ENCODE assay signal across 8 mouse cellular contexts in the genomic region with DNA sequence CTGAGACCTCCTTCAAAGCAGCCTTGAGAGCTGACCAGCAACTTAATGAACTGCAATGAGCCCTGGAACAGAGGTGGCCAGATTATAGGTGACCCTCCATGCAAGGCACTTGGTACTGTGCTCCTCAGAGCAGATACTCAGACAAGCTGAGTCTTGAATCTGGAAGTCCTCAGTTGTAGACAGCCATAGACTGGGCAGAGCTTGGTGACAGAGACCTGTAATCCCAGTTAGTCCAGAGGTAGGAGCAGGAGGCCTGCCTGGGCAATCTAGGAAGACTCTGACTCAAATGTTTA.
DNase-seq lines count a peak whose midpoint lies in the region; ATAC-seq and TF ChIP-seq lines count a peak whose summit lies in the region.

No protein-coding gene starts in this region.

- intact Hi-C loops in gastrocnemius, adult 2 months (cut with DNase I) = loop anchor here (5.0 to 10.0 kb wide), 3 partner anchors 86 to 111 kb away; no protein-coding TSS in a partner anchor

- H3K27ac ChIP-seq in gastrocnemius, adult 2 months = peak overlapping the region; percentile 89
- no peak overlapping the region for H3K27ac ChIP-seq in neural tube, embryonic 11.5 days (ENCODE audit: low read depth, low read length)
- H3K27ac ChIP-seq in limb, embryonic 12.5 days = peak overlapping the region; percentile 85
- H3K27ac ChIP-seq in stomach, postnatal 0 days (replicated peaks) = peak overlapping the region; percentile 94

- H3K4me3 ChIP-seq in gastrocnemius, adult 2 months = peak overlapping the region; percentile 72
- H3K4me3 ChIP-seq in neural tube, embryonic 11.5 days (ENCODE audit: low read depth, low read length) = peak overlapping the region; percentile 26
- H3K4me3 ChIP-seq in limb, embryonic 12.5 days (replicated peaks) = peak overlapping the region; percentile 46
- H3K4me3 ChIP-seq in stomach, postnatal 0 days (ENCODE audit: low read depth, low read length) = peak overlapping the region; percentile 50

- peak overlapping the region; percentile 63 for H3K4me2 ChIP-seq in neural tube, embryonic 11.5 days (ENCODE audit: low read depth)
- H3K4me2 ChIP-seq in limb, embryonic 12.5 days = peak overlapping the region; percentile 83
- H3K4me2 ChIP-seq in stomach, postnatal 0 days (replicated peaks; ENCODE audit: low read depth) = peak overlapping the region; percentile 72

- H3K27me3 ChIP-seq in neural tube, embryonic 11.5 days (ENCODE audit: control insufficient read depth, insufficient read depth, low read length) = no peaks in the 10 kb centered on the region
- H3K27me3 ChIP-seq in limb, embryonic 12.5 days = no peaks in the 10 kb centered on the region
- H3K27me3 ChIP-seq in stomach, postnatal 0 days (ENCODE audit: control insufficient read depth, insufficient read depth, low read length) = no peaks in the 10 kb centered on the region

- no peaks in the 10 kb centered on the region for H3K36me3 ChIP-seq in neural tube, embryonic 11.5 days (ENCODE audit: control insufficient read depth, insufficient read depth, low read length)
- H3K36me3 ChIP-seq in limb, embryonic 12.5 days = no peaks in the 10 kb centered on the region
- H3K36me3 ChIP-seq in stomach, postnatal 0 days (ENCODE audit: control insufficient read depth, insufficient read depth, low read length) = no peaks in the 10 kb centered on the region

- no peak for TF ChIP-seq CTCF in gastrocnemius, adult 2 months (IDR thresholded peaks at IDR 0.05)
- no peak for TF ChIP-seq CTCF in stomach, postnatal 0 days (IDR thresholded peaks at IDR 0.05; ENCODE audit: low read depth)

- no peak overlapping the region for H3K9ac ChIP-seq in neural tube, embryonic 11.5 days (ENCODE audit: low read length)
- H3K9ac ChIP-seq in limb, embryonic 12.5 days (replicated peaks) = no peak overlapping the region; the same call in 1 of the 2 replicates
- peak overlapping the region; percentile 69; the same call in 1 of the 2 replicates for H3K9ac ChIP-seq in stomach, postnatal 0 days (ENCODE audit: low read length)

- ATAC-seq in neural tube, embryonic 11.5 days (ENCODE audit: insufficient read depth, low FRiP score, low TSS enrichment) = peak; percentile 48; the same call in 1 of the 2 replicates
- peak; percentile 73; the same call in 1 of the 2 replicates for ATAC-seq in limb, embryonic 12.5 days (ENCODE audit: insufficient number of reproducible peaks, insufficient read depth, low FRiP score, low TSS enrichment, low read depth)
- peak; percentile 36 for ATAC-seq in stomach, postnatal 0 days (ENCODE audit: low FRiP score, low TSS enrichment)

- no peak for TF ChIP-seq EP300 in stomach, postnatal 0 days (optimal IDR thresholded peaks at IDR 0.05)

- no peak for DNase-seq in gastrocnemius, adult 2 months
- no peak for DNase-seq in gastrocnemius, adult 18-20 months (ENCODE audit: low spot score)
- DNase-seq in neural tube, embryonic 11.5 days (ENCODE audit: low spot score) = peak; percentile 27
- no peak for DNase-seq in neural tube, embryonic 10.5 days (ENCODE audit: extremely low spot score, low spot score)
- no peak for DNase-seq in stomach, postnatal 0 days (ENCODE audit: low spot score)
- DNase-seq in cerebellum, postnatal 36 days = no peak
- no peak for DNase-seq in B cell, adult 2 months

- H3K9me3 ChIP-seq in neural tube, embryonic 11.5 days (ENCODE audit: control insufficient read depth, low read length) = no peaks in the 10 kb centered on the region
- no peaks in the 10 kb centered on the region for H3K9me3 ChIP-seq in limb, embryonic 12.5 days
- H3K9me3 ChIP-seq in stomach, postnatal 0 days (ENCODE audit: control insufficient read depth, low read length) = no peaks in the 10 kb centered on the region

- H3K4me1 ChIP-seq in neural tube, embryonic 11.5 days (ENCODE audit: control insufficient read depth, insufficient read depth, low read length) = peaks cover 3% of the 10 kb centered on the region
- H3K4me1 ChIP-seq in limb, embryonic 12.5 days (replicated peaks) = peaks cover 13% of the 10 kb centered on the region
- 0 out of 2 replicates have a peak, but pooled peaks cover 2% of the 10 kb centered on the region for H3K4me1 ChIP-seq in stomach, postnatal 0 days (replicated peaks; ENCODE audit: control insufficient read depth, insufficient read depth)
